Mouse (Mus musculus): ENCODE results near the gene Dlg1. TPM values are rescaled to one million over a fixed set of nuclear protein-coding genes. Genes with fewer than 3 reads are reported as not detected.
A peak's percentile ranks its signal among the peaks of the same experiment; 100 is the strongest.

Dlg1 gene
- polyA plus RNA-seq, 1 experiment from 2014 or later = 13.3 TPM

DNA sequence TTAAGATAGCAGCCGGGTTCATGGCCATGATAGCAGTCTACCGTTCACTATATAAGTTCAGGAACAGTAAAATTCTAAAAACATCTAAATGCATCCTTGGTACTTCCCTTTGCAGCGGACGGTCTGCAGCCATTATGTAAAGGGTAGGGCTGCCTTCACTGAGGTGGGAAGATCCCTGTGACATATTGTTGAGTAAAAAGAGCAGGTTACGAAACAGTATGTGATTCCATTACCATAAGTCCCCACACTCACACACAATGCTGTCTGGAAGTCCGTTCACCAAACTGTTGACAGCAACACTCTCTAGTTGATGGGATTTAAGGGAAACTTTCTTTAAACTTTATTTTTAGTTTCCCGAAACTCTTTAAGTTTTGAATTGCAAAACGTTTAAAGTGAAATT, 240.0 kb downstream of the Dlg1 start:
- Histone ChIP-seq H3K36me3 (replicated peaks) (no peaks in the 10 kb centered on the region), H3K4me3 (no peak overlapping the region), H3K9me3 (no peaks in the 10 kb centered on the region), H3K27ac (no peak overlapping the region), H3K4me1 (peaks cover 17% of the 10 kb centered on the region), H3K27me3 (replicated peaks) (no peaks in the 10 kb centered on the region), H3K9ac (no peak overlapping the region), H3K4me2 (no peak overlapping the region)
- ATAC-seq (replicated peaks) = no peak
- 90% methylated on average over 8 of the region's 8 CpGs for WGBS

DNA sequence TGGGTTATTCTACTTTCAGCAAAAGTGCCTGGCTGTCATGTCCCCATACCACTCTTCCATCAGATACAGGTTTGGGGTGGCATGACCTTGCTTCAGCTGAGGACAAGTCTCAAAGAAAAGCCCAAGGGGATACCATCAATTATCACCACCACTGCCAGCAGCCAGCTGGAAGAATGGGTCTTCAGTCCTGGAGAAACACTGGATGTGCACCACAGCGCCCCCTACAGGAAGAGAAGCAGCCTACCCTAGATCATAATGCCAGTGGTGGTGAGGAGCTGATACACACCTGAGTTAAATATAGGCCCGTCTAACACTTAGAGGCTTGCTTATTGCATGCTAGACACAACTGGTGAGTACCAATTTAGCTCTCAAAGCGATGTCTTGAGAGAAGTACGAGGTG, 242.1 kb downstream of the Dlg1 start:
- Histone ChIP-seq H3K9me3 (no peaks in the 10 kb centered on the region), H3K4me1 (peaks cover 15% of the 10 kb centered on the region), H3K4me3 (no peak overlapping the region), H3K9ac (no peak overlapping the region), H3K27ac (no peak overlapping the region), H3K27me3 (replicated peaks) (no peaks in the 10 kb centered on the region), H3K4me2 (no peak overlapping the region), H3K36me3 (replicated peaks) (no peaks in the 10 kb centered on the region)
- 82% methylated on average over 4 of the region's 4 CpGs for WGBS
- ATAC-seq (replicated peaks) = no peak

DNA sequence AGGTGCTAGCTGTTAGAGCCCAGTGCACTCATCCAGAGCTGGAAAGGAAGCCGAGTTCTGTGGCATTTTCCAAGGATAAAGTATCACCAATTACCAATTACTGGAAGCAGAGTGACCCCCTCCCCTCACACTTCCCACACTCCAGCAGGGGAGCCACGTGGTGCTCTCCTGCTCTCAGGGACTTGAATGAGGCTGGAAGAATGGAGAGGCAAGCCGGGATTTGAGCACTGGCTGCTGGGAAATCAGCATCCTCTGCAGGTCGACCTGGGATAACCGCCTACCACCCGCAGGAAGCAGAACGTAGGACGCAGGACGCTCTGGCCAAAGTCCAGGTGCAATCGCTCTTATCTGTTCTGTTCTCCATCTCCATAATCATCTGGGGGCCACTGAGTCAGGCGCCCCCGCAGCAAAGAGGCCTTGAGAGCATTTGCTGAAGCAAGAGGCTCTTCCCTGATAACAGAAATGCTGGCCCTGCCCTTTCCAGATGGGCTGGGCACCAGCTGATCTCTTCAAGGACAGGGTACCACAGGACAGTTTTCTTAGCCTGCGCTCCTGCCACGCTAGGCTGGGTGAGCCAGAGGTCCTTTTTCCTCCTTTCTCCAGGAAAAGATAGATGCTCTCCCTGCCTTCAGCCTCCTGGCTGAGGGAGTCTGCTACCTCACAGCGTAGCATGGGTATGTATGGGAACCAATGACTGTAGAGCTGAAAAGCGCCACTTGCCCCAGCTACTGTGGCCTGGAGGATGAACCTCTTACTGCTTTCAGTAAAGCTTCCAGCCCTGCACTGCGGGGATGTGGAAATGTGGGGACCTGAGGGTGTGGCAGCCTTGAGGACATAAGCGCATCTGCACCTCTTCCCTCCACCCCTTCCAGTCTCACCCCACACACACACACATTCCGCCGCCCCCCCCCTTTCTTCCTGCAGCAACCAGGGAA, 242.9 kb downstream of the Dlg1 start:
- Histone ChIP-seq H3K9ac (no peak overlapping the region), H3K9me3 (no peaks in the 10 kb centered on the region), H3K4me1 (peaks cover 15% of the 10 kb centered on the region), H3K27me3 (replicated peaks) (no peaks in the 10 kb centered on the region), H3K36me3 (replicated peaks) (no peaks in the 10 kb centered on the region), H3K4me3 (0 out of 2 replicates have a peak overlapping the region, but pooled peaks have one; percentile 13), H3K4me2 (peak overlapping the region; percentile 36), H3K27ac (peak overlapping the region; percentile 32)
- ATAC-seq (replicated peaks) = peak; percentile 55
- 33% methylated on average over 20 of the region's 20 CpGs for WGBS

DNA sequence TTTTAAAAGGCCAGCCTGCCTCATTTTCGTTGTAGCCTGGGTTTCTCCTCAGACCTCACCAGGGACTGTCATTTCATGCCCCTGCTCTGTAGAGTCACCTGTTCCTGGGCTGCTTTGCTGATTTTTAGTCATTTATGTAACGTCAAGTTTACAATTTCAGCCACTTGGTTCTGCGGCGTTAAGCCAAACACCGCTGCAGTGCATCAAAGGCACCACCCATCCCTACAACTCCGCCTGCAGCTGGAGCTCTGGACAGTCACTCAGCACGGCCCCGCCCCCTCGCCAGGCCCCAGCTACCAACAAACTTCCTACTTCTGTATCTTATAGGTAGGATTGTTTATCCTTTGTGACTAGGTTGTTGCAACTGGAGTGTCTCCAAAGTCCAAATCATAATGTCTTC, 243.7 kb downstream of the Dlg1 start:
- Histone ChIP-seq H3K27ac (peak overlapping the region; percentile 32; the same call in 1 of the 2 replicates), H3K4me3 (peak overlapping the region; percentile 13; the same call in 1 of the 2 replicates), H3K9ac (no peak overlapping the region), H3K27me3 (replicated peaks) (no peaks in the 10 kb centered on the region), H3K4me1 (peaks cover 15% of the 10 kb centered on the region), H3K4me2 (peak overlapping the region; percentile 36), H3K36me3 (replicated peaks) (no peaks in the 10 kb centered on the region), H3K9me3 (no peaks in the 10 kb centered on the region)
- peak; percentile 71 for ATAC-seq (replicated peaks)
- 7% methylated on average over 9 of the region's 9 CpGs for WGBS

DNA sequence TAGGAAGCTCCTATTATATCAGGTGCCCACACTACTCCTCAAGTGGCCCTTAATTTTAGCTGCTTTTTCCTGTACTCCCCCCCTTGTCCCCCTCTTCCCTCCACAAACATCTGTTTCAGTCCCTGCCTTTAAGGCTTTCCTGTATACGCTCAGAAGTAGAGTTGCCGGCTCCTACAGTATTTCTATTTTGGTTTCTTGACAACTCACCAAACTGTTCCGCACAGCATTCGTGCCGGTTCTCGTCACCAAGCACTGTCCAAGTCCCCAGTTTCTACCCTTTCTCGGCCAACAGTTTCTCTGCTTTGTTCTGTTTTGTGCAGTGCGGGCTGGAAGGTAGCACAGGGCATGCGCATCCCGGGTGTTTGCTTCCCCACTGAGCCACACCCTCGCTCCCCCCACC, 245.7 kb downstream of the Dlg1 start:
- Histone ChIP-seq H3K4me1 (peaks cover 15% of the 10 kb centered on the region), H3K36me3 (replicated peaks) (no peaks in the 10 kb centered on the region), H3K4me2 (no peak overlapping the region), H3K9ac (no peak overlapping the region), H3K27ac (no peak overlapping the region), H3K27me3 (replicated peaks) (no peaks in the 10 kb centered on the region), H3K4me3 (no peak overlapping the region), H3K9me3 (no peaks in the 10 kb centered on the region)
- 59% methylated on average over 11 of the region's 11 CpGs for WGBS
- no peak for ATAC-seq (replicated peaks)

DNA sequence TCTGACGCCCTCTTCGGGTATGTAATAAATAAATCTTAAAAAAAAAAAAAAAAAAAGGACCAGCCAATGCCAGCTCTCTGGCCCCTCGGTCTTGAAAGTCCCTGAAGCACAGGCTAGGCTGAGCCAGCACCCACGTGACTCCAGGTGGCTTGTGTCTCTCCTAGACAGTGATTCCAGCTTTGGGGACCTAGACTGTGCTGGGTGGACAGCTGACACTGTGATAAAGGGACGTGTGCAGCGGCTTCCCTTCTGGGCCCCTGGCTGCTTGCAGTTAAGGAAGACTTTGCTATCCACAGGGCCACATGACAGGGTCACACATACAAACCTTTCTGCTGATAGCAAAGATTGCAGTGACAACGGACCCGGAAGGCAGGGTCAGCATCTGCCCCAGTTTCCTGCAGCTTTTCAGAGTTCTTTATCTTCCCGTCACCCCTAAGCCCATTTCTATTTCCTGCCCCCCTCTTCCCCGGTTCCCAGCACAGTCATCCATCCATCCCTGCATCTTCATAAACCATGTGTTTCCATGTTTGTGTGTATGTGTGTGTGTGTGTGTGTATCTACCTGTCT, 247.1 kb downstream of the Dlg1 start:
- H3K27ac ChIP-seq = no peak overlapping the region
- H3K4me2 ChIP-seq = no peak overlapping the region
- H3K9me3 ChIP-seq = no peaks in the 10 kb centered on the region
- H3K27me3 ChIP-seq (replicated peaks) = no peaks in the 10 kb centered on the region
- H3K4me3 ChIP-seq = no peak overlapping the region
- H3K4me1 ChIP-seq = peaks cover 15% of the 10 kb centered on the region
- H3K9ac ChIP-seq = no peak overlapping the region
- 75% methylated on average over 10 of the region's 10 CpGs for WGBS
- ATAC-seq (replicated peaks) = no peak
- H3K36me3 ChIP-seq (replicated peaks) = no peaks in the 10 kb centered on the region

DNA sequence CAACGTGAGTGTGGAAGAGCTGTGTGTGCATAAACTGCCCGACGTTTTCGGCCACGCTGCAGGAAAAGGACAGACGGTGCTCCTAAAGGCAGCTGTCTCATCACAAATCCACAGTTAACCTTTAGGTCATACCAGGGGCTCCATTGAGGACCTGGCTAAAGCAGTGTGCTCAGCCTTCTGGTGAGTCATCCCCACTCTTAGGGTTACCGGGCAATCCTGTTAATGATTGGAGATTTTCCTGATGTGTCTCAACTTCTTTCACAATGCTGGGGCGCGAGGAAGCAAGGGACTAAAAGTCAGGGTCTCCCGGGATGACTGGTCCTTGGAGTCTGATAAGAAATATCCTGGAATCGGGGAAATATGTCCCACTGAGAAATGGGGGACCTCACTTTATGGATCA, 254.5 kb downstream of the Dlg1 start:
- Histone ChIP-seq H3K9me3 (no peaks in the 10 kb centered on the region), H3K27ac (no peak overlapping the region), H3K4me2 (no peak overlapping the region), H3K9ac (no peak overlapping the region), H3K4me1 (0 out of 2 replicates have a peak, but pooled peaks cover 3% of the 10 kb centered on the region), H3K36me3 (replicated peaks) (no peaks in the 10 kb centered on the region), H3K27me3 (replicated peaks) (no peaks in the 10 kb centered on the region), H3K4me3 (no peak overlapping the region)
- no peak; the same call in 1 of the 2 replicates for ATAC-seq (replicated peaks)
- 86% methylated on average over 11 of the region's 11 CpGs for WGBS

DNA sequence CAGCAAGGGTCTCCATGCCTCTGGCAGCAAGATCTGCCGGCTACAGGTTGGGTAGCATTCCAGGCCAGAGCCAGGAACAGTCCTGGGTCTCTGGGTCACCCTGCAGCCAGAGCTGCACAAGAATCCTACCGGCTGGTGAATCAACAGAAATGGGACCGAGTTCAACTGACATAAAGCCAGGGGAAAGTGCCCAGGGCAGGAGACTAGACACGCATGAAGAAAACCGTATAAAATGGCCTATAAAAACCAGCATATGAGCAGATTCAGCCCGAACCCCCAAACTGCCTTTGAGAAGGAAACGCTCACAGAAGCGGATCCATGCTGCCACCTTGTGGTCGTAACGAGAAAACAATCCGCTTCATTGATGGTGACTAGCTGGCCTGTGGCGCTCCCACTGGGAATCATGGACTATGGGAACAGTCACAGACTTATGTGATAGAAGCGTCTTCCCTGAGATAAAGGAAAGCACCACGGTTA, 255.0 kb downstream of the Dlg1 start:
- WGBS = 5% methylated on average over 14 of the region's 14 CpGs
- H3K4me1 ChIP-seq = 0 out of 2 replicates have a peak, but pooled peaks cover 3% of the 10 kb centered on the region
- no peak overlapping the region for H3K9ac ChIP-seq
- ATAC-seq (replicated peaks) = peak; percentile 52; the same call in 1 of the 2 replicates
- no peak overlapping the region for H3K27ac ChIP-seq
- H3K4me3 ChIP-seq = no peak overlapping the region
- no peaks in the 10 kb centered on the region for H3K36me3 ChIP-seq (replicated peaks)
- no peaks in the 10 kb centered on the region for H3K9me3 ChIP-seq
- H3K27me3 ChIP-seq (replicated peaks) = no peaks in the 10 kb centered on the region
- H3K4me2 ChIP-seq = 0 out of 2 replicates have a peak overlapping the region, but pooled peaks have one; percentile 18

DNA sequence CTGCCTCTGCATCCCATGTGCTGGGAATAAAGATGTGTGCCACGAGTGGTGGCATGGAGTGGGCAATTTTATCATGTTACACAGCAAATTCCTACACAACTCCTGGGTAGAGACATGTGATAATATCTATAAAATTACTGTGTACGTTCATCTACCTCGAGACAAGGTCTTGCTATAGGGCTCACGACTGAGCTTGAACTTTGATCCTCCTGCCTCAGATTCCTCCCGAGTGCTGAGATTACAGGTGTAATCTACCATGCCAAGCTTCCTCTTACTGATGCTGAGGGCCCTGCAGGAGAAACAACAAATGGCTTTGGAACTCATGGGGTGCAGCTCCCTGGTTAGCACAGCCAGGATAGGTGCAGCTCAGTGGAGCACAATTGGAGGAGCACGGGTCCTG, 261.1 kb downstream of the Dlg1 start:
- Histone ChIP-seq H3K27me3 (replicated peaks) (no peaks in the 10 kb centered on the region), H3K4me3 (no peak overlapping the region), H3K27ac (no peak overlapping the region), H3K9ac (no peak overlapping the region), H3K9me3 (no peaks in the 10 kb centered on the region), H3K36me3 (replicated peaks) (no peaks in the 10 kb centered on the region), H3K4me1 (no peaks in the 10 kb centered on the region), H3K4me2 (no peak overlapping the region)
- 87% methylated on average over 6 of the region's 6 CpGs for WGBS
- ATAC-seq (replicated peaks) = no peak

Other genes with a start within 250 kb of the Dlg1 start
- gene Bdh1, start 241.2 kb upstream of the Dlg1 start, polyA plus RNA-seq (2015; fragmentation: Nextera tagmentation; extraction: Ambion mirVana) = 105 and 113 TPM in 2 replicates
- 0.12 and 0.33 TPM in 2 replicates for gene Meltf, start 215.4 kb downstream of the Dlg1 start, polyA plus RNA-seq (2015; fragmentation: Nextera tagmentation; extraction: Ambion mirVana)

All from midbrain, embryonic 15.5 days (tissue).